Mouse (Mus musculus) bone marrow, adult 2 months (tissue): ENCODE measurements around the gene Rimbp3. TPM values are rescaled to one million over a fixed set of nuclear protein-coding genes. Genes with fewer than 3 reads are reported as not detected.
"Not testable (repeated sequence)": the region's sequence is repeated elsewhere in the genome, so short reads cannot be mapped to it uniquely, and the experiment has no call there.

Source experiments
- H3K27ac ChIP-seq: fragments of 200-500 bp; 2 replicates; pipeline ENCODE4 v1.5.1; 2012; ENCODE audit warnings: low read depth, mild to moderate bottlenecking, control low read depth, inconsistent platforms, low read length; ENCODE audit not compliant: control insufficient read depth, poor library complexity, insufficient read depth
- H3K4me1 ChIP-seq: fragments of 200-500 bp; 2 replicates; pipeline ENCODE4 v1.6.1; 2011; ENCODE audit warnings: low read length; ENCODE audit not compliant: control insufficient read depth, insufficient read depth
- H3K4me3 ChIP-seq: fragments of 200-500 bp; replicated peaks from 2 replicates; pipeline ENCODE3; 2011; ENCODE audit warnings: mild to moderate bottlenecking, low read depth, low read length, control low read depth; ENCODE audit not compliant: control insufficient read depth
- CTCF ChIP-seq: fragments of 200-500 bp; IDR thresholded peaks from 2 replicates; pipeline ENCODE4 v1.5.1; 2011; ENCODE audit warnings: low read length, control low read depth; ENCODE audit not compliant: control insufficient read depth, insufficient read depth
- POLR2A ChIP-seq: fragments of 200-500 bp; IDR thresholded peaks from 2 replicates; pipeline ENCODE4 v1.6.1; 2011; ENCODE audit warnings: low read depth, mild to moderate bottlenecking, control low read depth, low read length, borderline replicate concordance; ENCODE audit not compliant: control insufficient read depth
- WGBS: fragments of 180-500 bp; shearing (Covaris S2); methylation state at CpG from one replicate; pipeline ENCODE4 v1.1.7; 2018; 5-methylcytosine and 5-hydroxymethylcytosine counted together
- polyA plus RNA-seq: library from polyadenylated mRNA; stranded (reverse); fragments of >200 nt; gene quantifications from 2 replicates; pipeline ENCODE4 v1.2.4, GENCODE M21; 2011; ENCODE audit warnings: low replicate concordance; ENCODE audit not compliant: missing spikeins, insufficient read depth, insufficient read length

The Rimbp3 gene
- polyA plus RNA-seq, 1 experiment: not detected

GRCm38 (mm10) chr16:17226496-17226895, 18.1 kb downstream of the Rimbp3 start:
- TF ChIP-seq POLR2A (no peak), CTCF (no peak)
- no peak overlapping the region for H3K4me3 ChIP-seq
- no peak overlapping the region for H3K27ac ChIP-seq
- no peaks in the 10 kb centered on the region for H3K4me1 ChIP-seq

GRCm38 (mm10) chr16:17231523-17231922, 23.1 kb downstream of the Rimbp3 start:
- WGBS: 85% methylated on average over 2 of the region's 2 CpGs
- H3K4me3 ChIP-seq, H3K27ac ChIP-seq, H3K4me1 ChIP-seq: not testable (repeated sequence)

- Histone ChIP-seq H3K4me3 (peak within 1 kb of the TSS; percentile 62), H3K27ac (peak within 1 kb of the TSS; percentile 60; the same call in 1 of the 2 replicates), H3K4me1 (no peaks in the 10 kb centered on the region; the same call in 1 of the 2 replicates)
- TF ChIP-seq CTCF (no peak), POLR2A (peak; percentile 59; the same call in 1 of the 2 replicates)
- WGBS: 6% methylated on average over 59 of the region's 59 CpGs
Measured at GRCm38 (mm10) chr16:17232794-17233701, 24.6 kb downstream of the Rimbp3 start, which contains the start of gene Hic2. Gene Hic2 (plus strand): TSS chr16:17233572.

GRCm38 (mm10) chr16:17233702-17234498, 25.5 kb downstream of the Rimbp3 start:
- H3K4me3 ChIP-seq: peak overlapping the region; percentile 62
- TF ChIP-seq POLR2A (no peak), CTCF (no peak)
- WGBS: under 1% methylated on average over 62 of the region's 62 CpGs
- no peaks in the 10 kb centered on the region; the same call in 1 of the 2 replicates for H3K4me1 ChIP-seq
- peak overlapping the region; percentile 60; the same call in 1 of the 2 replicates for H3K27ac ChIP-seq

DNA sequence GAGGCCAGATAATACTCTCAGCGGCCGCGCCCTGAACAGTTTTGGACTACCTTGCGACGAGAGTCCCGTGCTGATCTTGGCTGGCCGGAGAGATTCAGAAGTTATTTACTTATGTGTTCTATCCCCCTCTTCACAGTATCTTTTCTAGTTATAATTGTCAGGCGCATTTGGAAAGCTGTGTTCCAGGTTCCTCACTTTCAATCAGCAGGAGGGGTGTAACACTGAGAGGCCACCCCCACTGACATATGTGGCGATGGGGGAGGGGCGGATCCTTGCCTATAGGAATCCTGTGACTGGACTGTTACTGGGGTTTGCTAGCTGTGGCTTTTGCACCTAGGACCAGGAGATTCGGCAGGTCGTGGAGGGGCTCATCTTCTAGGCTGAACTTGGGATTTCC, 26.1 kb downstream of the Rimbp3 start:
- Histone ChIP-seq H3K27ac (no peak overlapping the region), H3K4me1 (no peaks in the 10 kb centered on the region; the same call in 1 of the 2 replicates), H3K4me3 (no peak overlapping the region)
- 14% methylated on average over 12 of the region's 12 CpGs for WGBS
- TF ChIP-seq POLR2A: no peak
- no peak for TF ChIP-seq CTCF

GRCm38 (mm10) chr16:17234916-17235665, 26.7 kb downstream of the Rimbp3 start:
- Histone ChIP-seq H3K4me1 (no peaks in the 10 kb centered on the region; the same call in 1 of the 2 replicates), H3K27ac (no peak overlapping the region), H3K4me3 (no peak overlapping the region)
- WGBS: 60% methylated on average over 9 of the region's 9 CpGs
- no peak for TF ChIP-seq CTCF

GRCm38 (mm10) chr16:17237634-17238033, 29.2 kb downstream of the Rimbp3 start:
- TF ChIP-seq POLR2A (no peak), CTCF (no peak)
- H3K4me1 ChIP-seq: no peaks in the 10 kb centered on the region; the same call in 1 of the 2 replicates
- 44% methylated on average over 3 of the region's 3 CpGs for WGBS
- H3K4me3 ChIP-seq: no peak overlapping the region
- no peak overlapping the region for H3K27ac ChIP-seq

- H3K27ac ChIP-seq: no peak overlapping the region
- 79% methylated on average over 2 of the region's 2 CpGs for WGBS
- H3K4me1 ChIP-seq: no peaks in the 10 kb centered on the region
- H3K4me3 ChIP-seq: no peak overlapping the region
- TF ChIP-seq CTCF (no peak), POLR2A (no peak)
Measured at GRCm38 (mm10) chr16:17239409-17239808, 31.0 kb downstream of the Rimbp3 start.
